Mouse (Mus musculus) myocyte (in vitro differentiated cells): ENCODE measurements around the gene Steap2.

ENCODE experiments used
- MAX ChIP-seq: IDR thresholded peaks from one replicate; pipeline ENCODE4 v1.6.1; 2011; ENCODE audit warnings: low read depth, mild to moderate bottlenecking, control low read depth
- MYOD1 ChIP-seq, 3 experiments: IDR thresholded peaks; one replicate each; pipeline ENCODE4 v1.6.1; 2011; ENCODE audit warnings: control low read depth in 2 of 3, low read depth in 2 of 3, mild to moderate bottlenecking in 2 of 3, moderate library complexity in 1 of 3; ENCODE audit not compliant: insufficient read length in 2 of 3, control insufficient read depth in 1 of 3
- POLR2A ChIP-seq: IDR thresholded peaks from one replicate; pipeline ENCODE4 v1.6.1; 2011; ENCODE audit warnings: low read depth, mild to moderate bottlenecking, control low read depth, moderate library complexity; ENCODE audit not compliant: insufficient read length
- REST ChIP-seq: IDR thresholded peaks from one replicate; pipeline ENCODE4 v1.6.1; 2011; ENCODE audit warnings: mild to moderate bottlenecking, control low read depth, moderate library complexity; ENCODE audit not compliant: insufficient read depth, insufficient read length
- USF1 ChIP-seq: IDR thresholded peaks from one replicate; pipeline ENCODE4 v1.6.1; 2011; ENCODE audit warnings: low read depth, mild to moderate bottlenecking, control low read depth, moderate library complexity

DNA sequence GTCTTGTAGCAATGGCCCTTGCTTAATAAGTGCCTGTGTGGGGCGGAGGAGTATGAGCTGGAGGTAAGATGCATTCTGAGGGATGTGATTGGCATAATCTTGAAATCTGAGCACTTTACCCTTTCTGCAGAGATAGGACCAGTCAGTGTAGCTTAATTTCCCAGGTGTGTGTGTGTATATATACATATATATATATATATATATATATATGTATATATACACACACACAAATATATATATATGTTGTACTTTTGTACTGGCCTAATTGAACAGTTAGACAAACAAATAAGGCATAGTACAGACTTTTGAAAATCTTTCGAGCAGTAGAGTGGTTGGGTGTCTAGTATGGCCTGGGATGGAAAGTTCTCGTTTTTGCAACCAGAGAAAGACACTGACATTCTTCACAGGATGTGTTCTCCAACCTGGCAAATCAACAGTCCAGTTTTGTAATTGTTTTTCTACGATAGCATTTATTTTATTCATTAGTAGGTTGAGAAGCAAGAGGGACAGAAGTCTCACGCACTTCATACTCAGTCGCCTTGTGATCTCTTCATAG is 29.9 kb downstream of the Steap2 start:
- TF ChIP-seq USF1 (no peak), MAX (no peak), MYOD1 (IDR thresholded peaks at IDR 0.05; ENCODE audit: control insufficient read depth in 1 of 3, insufficient read length in 2 of 3, low read depth in 2 of 3) (no peak), REST (no peak), POLR2A (no peak)
